Comparison of ENCODE assay signal across 19 mouse cellular contexts in the genomic region with DNA sequence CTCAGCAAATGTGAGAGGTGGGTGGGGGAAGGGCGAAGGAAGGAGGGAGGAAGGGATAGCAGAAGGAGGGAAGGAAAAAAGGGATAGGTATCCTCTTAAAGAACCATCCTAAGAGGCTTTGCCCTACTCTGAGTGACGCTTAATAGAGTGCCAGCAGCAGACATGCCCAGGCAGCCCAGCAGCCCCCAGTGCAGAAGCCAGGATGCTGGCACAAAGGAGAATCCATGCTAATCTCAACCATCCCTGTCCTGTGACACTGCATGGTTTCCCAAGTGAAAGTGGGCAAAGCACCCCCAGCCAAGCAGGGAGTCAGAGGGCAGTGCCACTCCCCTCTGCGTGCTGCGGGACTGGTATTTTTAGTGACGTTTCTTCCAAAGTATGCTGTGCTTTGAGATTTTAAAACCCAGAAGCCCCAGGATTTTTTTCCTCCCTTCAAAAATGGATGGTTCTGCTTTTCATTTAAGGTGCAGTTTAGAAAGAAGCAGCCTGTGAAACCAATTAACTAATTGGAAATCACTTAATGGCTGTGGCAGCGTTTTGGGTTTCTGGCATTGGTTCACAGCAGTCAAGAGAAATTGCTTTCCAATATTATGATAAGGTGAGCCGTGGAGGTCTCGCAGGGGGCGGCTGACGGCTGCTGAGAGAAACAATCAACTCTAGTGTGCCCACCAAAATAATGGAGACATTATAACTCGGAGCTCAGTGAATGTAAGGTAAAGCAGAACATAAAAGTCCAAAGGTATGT.
DNase-seq lines count a peak whose midpoint lies in the region; ATAC-seq lines count a peak whose summit lies in the region.
"Had no signal": no experiment of that assay in that cellular context is flagged by ENCODE, and none has a peak within 500 bp of the region (broad histone marks: within the 10 kb centered on the region; RNA-seq: fewer than 3 reads in every experiment).

No protein-coding gene starts in this region.

- peaks cover 9% of the 10 kb centered on the region for H3K4me1 ChIP-seq in hindbrain, embryonic 16.5 days (ENCODE audit: control insufficient read depth, insufficient read depth, low read depth, low read length)
- no peaks in the 10 kb centered on the region for H3K4me1 ChIP-seq in hindbrain, embryonic 11.5 days (replicated peaks; ENCODE audit: control insufficient read depth, insufficient read depth, low read length)
- H3K4me1 ChIP-seq in embryonic facial prominence, embryonic 10.5 days = peaks cover 40% of the 10 kb centered on the region
- H3K4me1 ChIP-seq in embryonic facial prominence, embryonic 15.5 days = peaks cover 17% of the 10 kb centered on the region
- H3K4me1 ChIP-seq in limb, embryonic 11.5 days (ENCODE audit: control insufficient read depth, insufficient read depth, low read length) = peaks cover 15% of the 10 kb centered on the region

- ATAC-seq in hindbrain, embryonic 16.5 days = peak; percentile 51
- no peak for ATAC-seq in hindbrain, embryonic 11.5 days (ENCODE audit: low FRiP score)
- ATAC-seq in embryonic facial prominence, embryonic 15.5 days (ENCODE audit: insufficient number of reproducible peaks, low FRiP score, low TSS enrichment, low read depth) = no peak
- ATAC-seq in limb, embryonic 11.5 days (ENCODE audit: insufficient number of reproducible peaks, low FRiP score, low TSS enrichment, low read depth) = 0 out of 2 replicates have a peak, but pooled peaks have one; percentile 23
- no peak for ATAC-seq in megakaryocyte, adult 5-6 weeks (ENCODE audit: poor library complexity, severe bottlenecking)
- no peak for ATAC-seq in granulocyte monocyte progenitor cell, adult 5-6 weeks (replicated peaks; ENCODE audit: poor library complexity, severe bottlenecking)
- ATAC-seq: liver, postnatal 0 days had no signal

- no peaks in the 10 kb centered on the region for H3K36me3 ChIP-seq in hindbrain, embryonic 16.5 days (ENCODE audit: control insufficient read depth, insufficient read depth, low read length)
- H3K36me3 ChIP-seq in hindbrain, embryonic 11.5 days (ENCODE audit: control insufficient read depth, insufficient read depth, low read length) = no peaks in the 10 kb centered on the region
- no peaks in the 10 kb centered on the region for H3K36me3 ChIP-seq in embryonic facial prominence, embryonic 10.5 days (replicated peaks)
- no peaks in the 10 kb centered on the region for H3K36me3 ChIP-seq in embryonic facial prominence, embryonic 15.5 days
- H3K36me3 ChIP-seq in limb, embryonic 11.5 days (ENCODE audit: control insufficient read depth, insufficient read depth, low read length) = no peaks in the 10 kb centered on the region
- H3K36me3 ChIP-seq: G1E; heart, embryonic 15.5 days had no signal

- no peak overlapping the region for H3K4me2 ChIP-seq in hindbrain, embryonic 16.5 days (ENCODE audit: low read length)
- H3K4me2 ChIP-seq in hindbrain, embryonic 11.5 days (replicated peaks; ENCODE audit: low read depth, low read length) = no peak overlapping the region
- 0 out of 2 replicates have a peak overlapping the region, but pooled peaks have one; percentile 17 for H3K4me2 ChIP-seq in embryonic facial prominence, embryonic 15.5 days (replicated peaks)
- no peak overlapping the region for H3K4me2 ChIP-seq in limb, embryonic 11.5 days (ENCODE audit: low read depth, severe bottlenecking)
- H3K4me2 ChIP-seq: heart, embryonic 15.5 days had no signal

- no peaks in the 10 kb centered on the region for H3K9me3 ChIP-seq in hindbrain, embryonic 16.5 days (ENCODE audit: control insufficient read depth, low read length)
- no peaks in the 10 kb centered on the region for H3K9me3 ChIP-seq in hindbrain, embryonic 11.5 days (ENCODE audit: control insufficient read depth, low read length)
- no peaks in the 10 kb centered on the region for H3K9me3 ChIP-seq in embryonic facial prominence, embryonic 10.5 days
- H3K9me3 ChIP-seq in embryonic facial prominence, embryonic 15.5 days (replicated peaks) = no peaks in the 10 kb centered on the region
- H3K9me3 ChIP-seq in limb, embryonic 11.5 days (ENCODE audit: control insufficient read depth, low read length) = no peaks in the 10 kb centered on the region
- H3K9me3 ChIP-seq: heart, embryonic 15.5 days had no signal

- H3K27ac ChIP-seq in hindbrain, embryonic 16.5 days (ENCODE audit: low read depth, low read length) = 0 out of 2 replicates have a peak overlapping the region, but pooled peaks have one; percentile 23
- H3K27ac ChIP-seq in hindbrain, embryonic 11.5 days (ENCODE audit: low read depth, low read length) = no peak overlapping the region
- 0 out of 2 replicates have a peak overlapping the region, but pooled peaks have one; percentile 6 for H3K27ac ChIP-seq in embryonic facial prominence, embryonic 10.5 days (replicated peaks)
- H3K27ac ChIP-seq in embryonic facial prominence, embryonic 15.5 days (replicated peaks) = no peak overlapping the region
- H3K27ac ChIP-seq in limb, embryonic 11.5 days (replicated peaks; ENCODE audit: low read depth, low read length) = 0 out of 2 replicates have a peak overlapping the region, but pooled peaks have one; percentile 39
- H3K27ac ChIP-seq: heart, embryonic 15.5 days; stomach, postnatal 0 days had no signal

- H3K27me3 ChIP-seq in hindbrain, embryonic 16.5 days (replicated peaks; ENCODE audit: control insufficient read depth, insufficient read depth, low read length) = no peaks in the 10 kb centered on the region
- no peaks in the 10 kb centered on the region for H3K27me3 ChIP-seq in hindbrain, embryonic 11.5 days (ENCODE audit: control insufficient read depth, insufficient read depth, low read length)
- H3K27me3 ChIP-seq in embryonic facial prominence, embryonic 10.5 days (replicated peaks; ENCODE audit: low read depth, poor library complexity, severe bottlenecking) = no peaks in the 10 kb centered on the region
- no peaks in the 10 kb centered on the region for H3K27me3 ChIP-seq in embryonic facial prominence, embryonic 15.5 days
- no peaks in the 10 kb centered on the region for H3K27me3 ChIP-seq in limb, embryonic 11.5 days (ENCODE audit: control insufficient read depth, insufficient read depth, low read length)
- H3K27me3 ChIP-seq: heart, embryonic 15.5 days had no signal

- WGBS in hindbrain, embryonic 16.5 days = 52% methylated on average over 11 of the region's 11 CpGs
- 73% methylated on average over 11 of the region's 11 CpGs for WGBS in hindbrain, embryonic 11.5 days
- 52% methylated on average over 11 of the region's 11 CpGs for WGBS in embryonic facial prominence, embryonic 10.5 days
- 41% methylated on average over 11 of the region's 11 CpGs for WGBS in embryonic facial prominence, embryonic 15.5 days
- 49% methylated on average over 11 of the region's 11 CpGs for WGBS in limb, embryonic 11.5 days

- no peak overlapping the region for H3K4me3 ChIP-seq in hindbrain, embryonic 16.5 days (ENCODE audit: low read length)
- H3K4me3 ChIP-seq in hindbrain, embryonic 11.5 days (ENCODE audit: low read depth, low read length) = no peak overlapping the region
- no peak overlapping the region for H3K4me3 ChIP-seq in embryonic facial prominence, embryonic 10.5 days
- H3K4me3 ChIP-seq in embryonic facial prominence, embryonic 15.5 days (replicated peaks) = no peak overlapping the region
- no peak overlapping the region for H3K4me3 ChIP-seq in limb, embryonic 11.5 days (ENCODE audit: low read depth, low read length)
- H3K4me3 ChIP-seq: heart, embryonic 15.5 days had no signal

- DNase-seq in hindbrain, embryonic 11.5 days (ENCODE audit: low spot score) = no peak
- DNase-seq in embryonic facial prominence, embryonic 10.5 days (ENCODE audit: low spot score) = no peak
- no peak for DNase-seq in limb, embryonic 11.5 days (ENCODE audit: low spot score)
- no peak for DNase-seq in cerebellum, postnatal 10 days
- DNase-seq: adrenal gland, adult 2 months; cerebellum, adult 9-10 months; kidney, adult 9 months; left cerebral cortex, postnatal 4 days; liver, postnatal 0 days; lung, postnatal 4 days; right cerebral cortex, postnatal 14 days; thymus, postnatal 25 days had no signal

- peak overlapping the region; percentile 18; the same call in 1 of the 2 replicates for H3K9ac ChIP-seq in hindbrain, embryonic 16.5 days (ENCODE audit: low read depth, low read length)
- no peak overlapping the region for H3K9ac ChIP-seq in hindbrain, embryonic 11.5 days (ENCODE audit: low read depth, low read length)
- H3K9ac ChIP-seq in embryonic facial prominence, embryonic 15.5 days = no peak overlapping the region
- H3K9ac ChIP-seq in limb, embryonic 11.5 days (ENCODE audit: low read length) = no peak overlapping the region
- H3K9ac ChIP-seq: heart, embryonic 15.5 days; liver, postnatal 0 days had no signal

Comparison
In these comparisons a context has a peak if more than half of its experiments do, and no peak if none do; other contexts are left out.
1. ATAC-seq: peak in hindbrain, embryonic 16.5 days (single experiment) and limb, embryonic 11.5 days (single experiment); none in hindbrain, embryonic 11.5 days (single experiment), embryonic facial prominence, embryonic 15.5 days (single experiment), megakaryocyte, adult 5-6 weeks (single experiment) and granulocyte monocyte progenitor cell, adult 5-6 weeks (single experiment).
2. H3K27ac ChIP-seq: peak in hindbrain, embryonic 16.5 days (single experiment), embryonic facial prominence, embryonic 10.5 days (single experiment) and limb, embryonic 11.5 days (single experiment); none in hindbrain, embryonic 11.5 days (single experiment) and embryonic facial prominence, embryonic 15.5 days (single experiment).